Mouse (Mus musculus) left cerebral cortex, postnatal 10 days (tissue): ENCODE measurements at regions not wholly inside any gene's neighbourhood (a gene's known extent, or its start where the extent isn't known, plus 50 kb on each side); places are given as distances from the start of the nearest gene placed in this dataset.

Experiments used
- DNase-seq, 2 experiments: peaks; one replicate each; pipeline ENCODE4 v3.0.0; 2021 to 2022; ENCODE audit warnings: low spot score in 2 of 2, mixed read lengths in 1 of 2; ENCODE audit errors: extremely low spot score in 1 of 2
- intact Hi-C: fragments of 180-260 bp; cut with DNase I; formaldehyde crosslinking; loops from one replicate; pipeline ENCODE4 v1.15.1; 2025

DNA sequence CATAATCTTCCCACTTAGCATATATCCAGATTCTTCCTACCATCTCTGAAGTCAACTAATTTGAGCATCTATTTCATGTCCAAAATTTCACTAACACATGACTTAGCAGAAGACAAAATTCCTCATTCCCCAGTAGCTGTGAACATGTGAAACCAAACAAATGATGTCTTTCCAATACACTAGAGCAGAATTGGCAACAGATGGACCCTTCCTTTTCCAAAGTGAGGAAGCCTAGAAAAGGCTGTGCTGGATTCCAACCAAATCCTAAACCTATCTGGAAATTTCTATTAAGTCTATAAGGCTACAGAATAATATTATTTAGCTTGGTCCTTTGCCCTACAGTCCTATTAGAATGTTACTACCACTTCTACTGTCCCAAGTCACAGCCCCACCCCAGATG is 253.3 kb downstream of the Olfm4 start:
- intact Hi-C loops: no loop called here
- DNase-seq: no peak

DNA sequence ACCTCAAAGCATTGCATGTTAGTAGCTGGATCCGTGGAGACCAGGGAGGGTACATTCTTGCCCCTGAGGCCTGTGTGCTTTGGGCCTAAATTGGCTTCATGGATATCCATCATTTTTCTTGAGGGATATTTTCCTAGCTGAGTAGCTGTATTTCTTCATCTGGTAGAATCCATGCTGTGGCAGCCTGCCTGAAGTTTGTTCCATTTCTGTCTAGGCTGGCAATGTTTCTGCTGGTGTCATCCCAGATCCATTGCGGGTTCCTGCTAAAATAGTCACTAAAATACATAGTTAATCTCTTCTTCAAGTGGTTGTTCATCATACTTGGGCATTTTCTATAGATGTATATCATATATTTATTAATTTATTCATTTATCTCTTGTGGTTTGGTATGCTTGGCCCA is 253.7 kb downstream of the Olfm4 start:
- intact Hi-C loops: no loop called here

DNA sequence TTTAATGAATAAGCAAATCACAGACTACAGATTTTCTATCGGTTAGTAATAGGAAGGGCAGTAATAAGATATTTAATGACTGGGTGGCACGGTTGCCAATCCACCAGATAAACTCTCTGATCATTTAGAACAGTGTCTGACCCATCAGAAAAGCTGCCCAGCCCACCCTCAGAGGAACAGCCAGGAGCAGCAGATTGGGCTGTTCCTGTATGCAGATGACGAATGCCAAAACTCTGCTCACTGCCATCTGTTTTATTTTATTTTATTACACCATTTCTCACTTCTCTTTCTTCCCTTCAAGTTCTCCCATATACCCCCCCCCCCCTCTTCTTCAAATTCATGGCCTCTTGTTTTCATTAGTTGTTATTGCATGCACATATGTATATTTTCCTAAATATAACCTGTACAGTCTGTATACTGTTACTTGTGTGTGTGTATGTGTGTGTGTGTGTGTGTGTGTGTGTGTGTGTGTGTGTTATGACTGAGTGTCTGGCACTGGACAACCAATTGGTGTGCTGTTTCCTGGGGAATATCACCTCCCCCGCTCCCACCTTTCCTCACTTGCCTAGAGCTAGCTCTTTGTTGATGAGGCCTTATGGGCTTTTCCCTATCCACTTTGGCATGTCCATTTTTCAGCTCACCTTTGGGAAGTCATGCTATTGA is 260.9 kb downstream of the Olfm4 start:
- no peak for DNase-seq
- intact Hi-C loops: no loop called here

More for the DNA sequence above, 253.7 kb downstream of the Olfm4 start:
- DNase-seq: peak in 1 of 2 experiments; percentile 43

DNA sequence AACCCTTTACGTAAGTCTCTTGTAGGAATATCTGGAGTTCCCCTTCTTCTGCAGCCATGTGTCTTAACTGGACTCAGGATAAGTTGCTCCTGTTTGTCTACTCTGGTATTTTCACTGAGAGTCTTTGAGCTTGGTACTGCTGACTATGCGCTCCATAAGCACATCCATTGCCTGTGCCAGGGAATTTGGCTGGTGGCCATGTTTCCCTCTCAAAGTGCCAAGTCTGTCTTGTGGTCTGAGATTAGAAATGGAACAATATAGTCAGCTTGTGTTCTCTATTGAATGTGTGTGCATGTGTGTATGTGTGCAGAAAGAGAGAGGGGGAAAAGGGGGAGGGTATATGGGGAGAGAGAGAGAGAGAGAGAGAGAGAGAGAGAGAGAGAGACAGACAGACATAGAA is 263.7 kb downstream of the Olfm4 start:
- DNase-seq: peak; percentile 55 to 65

DNA sequence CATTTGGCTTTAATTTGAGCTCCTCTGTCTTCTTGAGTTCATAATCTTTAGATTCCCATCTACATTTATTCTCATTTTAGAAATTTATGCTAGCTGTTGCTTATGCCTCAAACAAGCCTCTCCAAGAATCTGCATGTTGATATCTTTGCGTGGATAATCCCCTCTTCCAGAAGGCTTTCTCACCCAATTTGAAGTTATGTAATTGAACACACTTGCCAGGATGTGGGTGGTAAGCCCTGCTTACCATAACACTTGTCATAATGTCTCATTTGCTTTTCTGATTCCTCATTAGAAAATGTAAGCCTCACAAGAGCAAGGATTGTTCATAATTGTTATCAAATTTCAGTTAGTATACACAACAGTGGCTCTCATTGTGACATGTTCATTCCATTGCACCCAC is 266.0 kb downstream of the Olfm4 start:
- DNase-seq: no peak
- intact Hi-C loops: no loop called here

More for the DNA sequence above, 263.7 kb downstream of the Olfm4 start:
- intact Hi-C loops: no loop called here

DNA sequence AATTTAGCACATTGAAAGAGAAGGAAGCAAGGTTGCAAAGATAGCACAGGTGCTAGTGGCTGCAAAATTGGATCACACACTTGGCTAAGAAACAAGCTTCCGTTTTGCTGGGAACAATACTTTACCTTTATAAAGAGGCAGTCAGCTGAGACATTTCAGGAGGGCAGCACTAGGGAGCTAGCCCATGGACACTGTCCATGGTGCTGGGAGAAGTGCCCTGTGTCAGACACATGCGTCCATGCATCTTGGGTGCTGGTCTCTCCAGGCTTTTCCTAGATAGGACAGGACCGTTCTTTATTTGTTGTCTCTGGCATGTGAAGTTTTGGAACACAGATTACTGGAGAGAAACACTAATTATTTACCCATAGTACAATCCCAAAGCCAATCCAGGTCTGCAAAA is 273.2 kb downstream of the Olfm4 start:
- no peak for DNase-seq
- intact Hi-C loops: no loop called here

DNA sequence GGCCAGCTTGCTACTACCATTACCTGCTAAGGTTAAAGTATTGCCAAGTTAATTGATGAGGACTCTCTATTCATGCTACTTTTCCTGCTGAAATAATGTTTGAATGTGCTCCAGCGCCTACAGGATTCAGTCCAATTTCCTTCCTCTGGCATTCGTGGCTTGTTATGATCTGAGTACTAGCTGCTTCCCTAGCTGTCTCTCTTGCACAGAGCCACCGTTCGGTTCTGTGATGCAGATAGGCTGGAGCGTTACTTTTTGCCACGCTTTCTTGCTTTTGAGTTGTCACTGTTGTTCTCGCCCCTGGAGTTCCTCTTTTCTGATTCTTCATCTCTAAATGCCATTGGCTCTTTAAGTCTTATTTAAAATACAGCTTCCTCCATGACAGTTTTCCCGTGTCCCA is 279.3 kb downstream of the Olfm4 start:
- intact Hi-C loops: no loop called here
- DNase-seq: no peak

DNA sequence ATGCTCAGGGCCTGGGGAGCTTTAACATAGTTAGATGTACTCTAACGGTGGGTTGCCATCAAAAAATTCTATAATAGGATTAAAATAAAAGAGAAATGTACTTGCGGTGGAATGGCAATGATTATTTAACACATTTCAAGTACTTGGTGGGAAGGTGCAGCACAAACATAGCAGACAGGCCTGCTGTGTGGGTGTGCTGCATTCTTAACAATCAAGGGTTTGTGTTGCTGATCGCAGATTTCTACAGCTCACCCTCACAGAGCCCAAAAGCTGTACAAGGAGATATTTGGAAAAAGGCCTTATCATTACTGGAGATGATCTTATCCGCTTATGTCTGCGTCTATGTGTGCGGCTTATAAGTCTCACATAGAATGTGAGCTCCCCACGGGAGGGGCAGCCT is 281.2 kb downstream of the Olfm4 start:
- intact Hi-C loops: loop anchor here (5.0 kb wide), 1 partner anchor 582 kb away; no protein-coding TSS in a partner anchor
- no peak for DNase-seq

DNA sequence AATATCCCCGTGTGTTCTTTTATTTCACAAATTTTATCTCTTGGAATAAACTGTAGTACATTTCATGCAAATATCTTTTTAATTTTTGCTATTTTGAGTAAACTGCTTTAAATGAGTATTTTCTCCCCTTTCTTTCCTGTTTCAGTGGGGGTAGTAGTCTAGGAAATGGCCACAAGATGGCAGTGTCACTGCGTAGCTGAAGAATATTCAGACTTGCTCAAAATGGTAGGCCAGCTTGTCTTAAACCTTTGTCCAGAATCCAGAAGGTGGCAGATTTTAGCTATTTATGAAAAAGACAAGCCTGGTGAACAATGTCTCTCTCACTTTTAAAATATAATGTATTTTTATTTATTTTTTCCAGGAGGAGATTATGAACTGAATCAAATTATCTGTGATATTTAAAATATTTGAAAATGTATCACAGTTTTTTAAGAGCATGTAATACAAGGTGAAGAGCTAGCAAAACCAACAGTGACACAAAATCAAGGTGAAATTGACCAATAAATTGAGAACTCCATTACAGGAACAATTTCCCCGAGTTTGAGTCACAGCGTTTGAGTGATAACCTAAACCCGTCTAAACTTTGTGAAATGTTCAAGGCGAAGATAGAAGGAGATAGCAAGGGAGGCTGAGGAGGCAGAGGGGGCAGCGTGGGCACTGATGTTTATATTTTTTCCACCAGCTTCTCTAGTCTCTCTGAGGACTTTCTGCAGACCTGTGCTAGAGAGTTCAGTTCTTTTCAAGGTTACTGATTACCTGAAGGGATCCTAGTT is 285.5 kb downstream of the Olfm4 start:
- DNase-seq: peak; percentile 69 to 88

DNA sequence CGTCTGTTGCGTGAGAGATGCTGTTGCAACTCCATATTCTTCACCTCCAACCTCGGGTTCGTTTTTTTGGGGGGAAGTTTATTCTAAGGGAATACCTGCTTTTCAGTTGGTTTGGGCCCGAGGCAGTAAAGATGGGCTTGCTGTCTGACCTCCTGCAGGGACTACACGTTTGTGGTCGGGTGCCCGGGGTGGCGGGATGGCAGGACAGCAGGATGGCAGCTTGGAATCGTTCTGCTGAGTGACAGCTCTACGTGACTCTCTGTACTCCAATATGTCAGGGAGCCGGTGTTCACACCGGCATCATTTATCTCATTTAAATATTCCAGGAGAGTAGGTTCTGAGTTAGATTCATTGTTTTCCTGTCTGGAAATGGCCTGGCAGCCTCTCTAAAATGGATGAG is 286.2 kb downstream of the Olfm4 start:
- intact Hi-C loops: no loop called here
- DNase-seq: no peak

More for the DNA sequence above, 285.5 kb downstream of the Olfm4 start:
- intact Hi-C loops: loop anchor here (5.0 kb wide), 1 partner anchor 578 kb away; no protein-coding TSS in a partner anchor

DNA sequence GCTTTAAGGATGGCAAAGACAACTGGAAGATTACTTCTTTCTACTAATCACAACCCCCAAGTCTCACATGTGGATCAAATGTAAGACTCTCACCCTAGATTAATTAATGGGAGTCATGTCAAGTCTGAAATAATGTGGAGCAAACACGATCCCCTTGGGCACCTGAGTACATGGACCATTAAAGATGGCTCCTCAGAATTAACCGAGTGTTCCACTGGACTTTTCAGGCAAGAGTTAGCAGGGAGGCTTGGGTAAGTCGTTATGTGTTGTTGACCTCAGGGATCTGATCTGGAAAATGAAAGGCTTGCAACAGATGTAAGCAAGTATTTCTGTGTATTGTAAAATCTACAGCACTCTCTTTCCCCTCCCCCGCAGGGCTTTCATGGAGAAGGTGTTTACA is 296.3 kb downstream of the Olfm4 start:
- intact Hi-C loops: no loop called here
- no peak for DNase-seq

DNA sequence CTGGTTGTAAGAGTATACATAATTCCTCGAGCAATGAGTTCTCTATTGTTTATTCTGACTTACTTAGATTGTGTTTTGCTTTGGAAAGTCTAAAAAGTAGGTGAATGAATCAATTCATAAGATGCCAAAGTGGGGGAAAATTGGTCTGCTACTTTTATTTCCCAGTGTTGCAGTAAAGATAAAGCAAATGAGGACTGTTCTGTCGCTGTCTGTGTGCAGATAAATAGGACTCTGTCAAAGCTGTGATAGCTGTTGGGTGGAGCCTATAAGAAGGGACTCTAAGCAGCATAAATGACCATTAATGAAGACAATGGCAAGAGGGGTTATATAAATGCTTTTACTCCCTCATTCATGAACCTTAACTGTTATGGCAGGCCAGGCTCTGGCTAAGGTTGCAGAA is 299.8 kb downstream of the Olfm4 start:
- intact Hi-C loops: no loop called here
- DNase-seq: no peak

DNA sequence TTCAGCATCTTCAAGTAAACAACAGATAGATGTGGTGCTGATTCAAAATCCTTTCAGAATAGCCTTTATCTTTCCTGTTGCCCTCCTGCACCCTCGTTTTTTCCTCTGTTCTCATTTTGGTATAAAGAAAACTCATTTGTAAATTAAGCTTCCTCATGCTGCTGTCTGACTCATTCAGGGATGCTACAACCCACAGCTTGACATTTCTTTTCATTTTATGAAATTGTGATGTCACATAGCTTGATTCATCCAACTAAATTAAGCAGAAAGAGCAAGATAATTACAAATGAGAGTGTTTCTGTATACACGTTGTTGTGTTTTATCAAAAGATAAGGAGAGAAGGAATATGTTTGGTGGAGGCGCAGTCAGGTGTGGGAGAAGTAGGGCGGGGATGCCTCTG is 307.5 kb downstream of the Olfm4 start:
- intact Hi-C loops: no loop called here
- no peak for DNase-seq

DNA sequence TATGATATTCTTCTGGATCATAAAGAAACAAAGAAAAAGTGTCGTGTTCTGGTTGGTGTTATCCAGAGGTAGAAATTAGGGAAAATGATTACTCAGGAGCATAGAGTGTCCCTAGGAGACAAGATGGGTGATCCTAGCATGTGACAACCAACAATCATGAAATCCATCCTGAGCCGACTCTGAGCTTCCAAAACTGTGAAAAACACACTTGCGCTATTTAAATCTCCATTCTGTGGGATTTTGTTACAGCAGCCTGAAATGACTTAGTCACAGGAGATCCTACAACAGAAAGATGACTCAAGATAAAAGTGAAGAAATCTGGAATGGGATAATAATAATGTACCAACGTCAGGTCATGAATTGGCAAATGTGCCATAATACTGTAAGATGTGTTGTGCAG is 309.5 kb downstream of the Olfm4 start:
- intact Hi-C loops: no loop called here
- no peak for DNase-seq

DNA sequence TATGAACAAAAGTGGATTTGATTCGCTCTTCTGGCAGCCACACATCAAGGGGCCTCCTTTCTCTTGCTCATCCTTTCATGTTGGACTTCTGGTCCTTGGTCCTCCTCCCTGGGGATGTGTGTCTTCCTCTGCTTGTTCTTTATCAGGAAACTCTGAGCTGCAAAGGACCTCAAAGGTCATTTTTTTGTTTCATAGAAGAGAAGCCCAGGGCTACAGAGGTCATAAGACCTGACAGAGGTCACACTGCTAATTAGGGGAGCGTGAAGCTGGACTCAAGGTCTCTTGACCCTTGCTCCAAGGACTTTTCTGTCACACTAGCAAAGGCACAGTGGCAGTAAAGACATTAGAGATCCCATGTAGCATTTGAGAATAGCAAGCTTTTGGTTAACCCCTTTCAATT is 345.8 kb downstream of the Olfm4 start:
- intact Hi-C loops: no loop called here
- no peak for DNase-seq

DNA sequence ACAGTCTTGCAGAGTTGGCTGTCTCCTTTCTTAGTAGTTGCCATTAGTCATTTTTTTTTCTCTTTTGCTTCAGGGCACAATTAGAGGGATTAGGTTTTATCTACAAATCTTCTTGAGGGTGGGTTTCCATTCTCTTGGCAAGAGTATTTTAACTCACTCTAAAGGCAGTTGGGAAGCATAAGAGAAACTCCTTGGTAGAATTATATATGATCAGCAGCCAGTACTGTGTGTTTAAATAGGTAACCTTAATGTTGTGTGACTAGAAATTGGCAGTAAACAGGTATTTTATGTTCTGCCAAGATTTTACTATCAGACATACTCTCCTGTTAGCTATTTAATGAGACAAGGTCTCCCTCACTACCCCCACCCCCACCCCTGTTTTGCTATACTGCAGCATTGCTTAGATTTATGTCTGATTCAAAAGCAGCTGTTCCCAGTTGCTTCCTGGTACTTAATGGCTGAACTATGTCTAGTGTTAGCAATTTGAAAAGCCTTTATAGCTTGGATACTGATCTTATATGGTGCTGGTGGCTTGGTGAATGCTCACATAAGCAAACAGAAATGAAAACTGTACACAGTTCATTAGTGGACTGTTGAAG is 378.2 kb downstream of the Olfm4 start:
- no peak for DNase-seq
- intact Hi-C loops: no loop called here

DNA sequence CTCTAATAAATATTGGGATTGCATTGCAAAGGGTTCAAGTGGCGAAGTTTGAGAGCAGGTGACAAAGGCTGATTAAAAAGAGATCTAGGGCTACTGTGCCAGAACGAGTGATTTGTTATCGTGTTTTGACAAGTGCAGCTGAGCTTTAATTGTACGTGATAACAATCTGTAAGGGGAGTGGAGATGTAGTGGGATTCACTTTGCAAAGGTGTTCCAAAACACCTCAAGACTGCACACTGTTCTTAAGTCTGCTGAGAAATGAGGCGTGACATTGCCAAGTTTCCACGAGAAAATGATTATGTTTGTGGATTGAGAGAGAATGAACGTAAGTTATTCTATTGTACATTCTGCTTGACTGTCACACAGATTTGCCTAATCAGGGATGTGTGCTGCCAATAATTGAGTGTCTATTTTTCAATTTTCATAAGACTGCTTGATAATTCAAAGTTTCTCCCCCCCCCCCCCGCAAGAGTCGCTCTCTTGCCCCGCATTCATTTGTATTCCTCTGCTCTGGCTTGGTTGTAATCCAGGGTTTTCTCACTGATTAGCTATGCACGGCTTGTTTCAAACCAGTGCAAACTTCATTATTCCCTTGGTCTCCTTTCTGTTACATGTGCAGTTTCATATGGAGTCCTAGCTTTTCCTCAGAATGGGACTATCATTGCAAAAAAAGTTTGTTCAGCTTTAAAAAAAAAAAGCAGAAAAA is 385.7 kb downstream of the Olfm4 start:
- intact Hi-C loops: no loop called here
- no peak for DNase-seq

DNA sequence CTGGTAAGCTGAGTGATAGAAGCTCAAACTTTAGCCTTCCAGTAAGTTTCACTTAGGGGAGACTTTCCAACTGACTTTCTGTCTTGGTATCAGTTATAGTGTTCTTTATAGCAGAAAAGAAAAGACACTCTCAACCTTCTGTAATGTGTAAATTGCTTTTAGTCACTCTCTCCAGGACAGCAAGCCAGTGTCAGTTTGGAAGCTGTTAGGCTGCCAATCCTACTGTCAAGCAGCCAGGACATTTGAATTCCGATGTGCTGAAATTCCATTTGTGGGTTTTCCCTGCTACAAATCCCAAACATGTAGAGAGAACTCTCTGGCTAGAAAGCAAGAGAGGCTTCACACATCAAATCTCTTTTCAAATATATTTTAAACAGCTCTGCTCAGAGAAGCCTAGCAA is 390.4 kb downstream of the Olfm4 start:
- intact Hi-C loops: no loop called here
- DNase-seq: peak in 1 of 2 experiments; percentile 25

DNA sequence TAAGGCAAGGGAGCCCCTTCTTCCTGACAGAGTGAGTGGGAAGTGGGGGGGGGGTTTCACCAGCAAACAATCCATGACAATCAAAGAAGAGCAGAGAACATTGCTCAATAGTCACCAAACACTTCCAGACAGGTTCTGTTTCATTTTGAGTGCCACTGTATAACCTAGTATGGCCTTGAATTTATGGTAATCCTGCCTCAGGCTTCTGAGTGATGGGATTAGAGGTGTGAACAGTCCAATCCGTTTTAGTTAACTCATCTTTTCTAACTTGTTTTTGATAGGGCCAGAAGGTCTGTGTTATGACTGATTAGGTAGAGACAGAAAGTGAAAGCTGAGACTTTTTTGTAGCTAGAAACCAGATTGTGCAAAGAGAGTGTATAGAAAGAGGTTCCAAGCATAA is 393.2 kb downstream of the Olfm4 start:
- intact Hi-C loops: no loop called here
- DNase-seq: no peak

DNA sequence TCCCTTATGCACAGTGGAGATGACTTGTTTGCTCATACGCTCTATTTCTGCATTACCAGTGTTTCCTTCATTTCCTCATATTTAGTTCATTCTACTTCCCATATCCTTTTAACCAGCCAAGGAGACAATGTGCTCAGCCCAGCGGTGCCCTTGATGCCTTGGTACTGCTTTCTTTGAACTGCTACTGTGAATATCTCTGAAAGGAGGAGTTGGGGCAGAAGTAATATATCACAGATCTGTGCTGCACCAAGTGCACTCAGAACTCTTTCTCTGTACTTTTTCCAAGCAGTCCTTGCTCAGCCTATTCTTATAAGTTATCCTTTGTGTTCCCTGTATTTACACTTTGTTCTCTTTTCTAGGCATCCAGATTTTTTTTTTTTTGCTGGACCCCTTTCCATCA is 407.5 kb downstream of the Olfm4 start:
- intact Hi-C loops: no loop called here
- DNase-seq: no peak
